Mouse (Mus musculus) gastrocnemius, postnatal 14 days (tissue): ENCODE results near the gene Gm9922. TPM values are rescaled to one million over a fixed set of nuclear protein-coding genes. Genes with fewer than 3 reads are reported as not detected.

Experiments
- DNase-seq: peaks from one replicate; pipeline ENCODE4 v3.0.0; 2021; ENCODE audit warnings: mixed read lengths
- intact Hi-C: fragments of 180-260 bp; cut with DNase I; formaldehyde crosslinking; loops from one replicate; pipeline ENCODE4 v1.15.1; 2025; ENCODE audit warnings: low total_unique reads
- long read RNA-seq, 2 experiments: library from polyadenylated mRNA; stranded (forward); transcript quantifications; one replicate each; pipeline ENCODE4 v2.0.0; 2021
- total RNA-seq, 2 experiments: library from RNA; stranded (reverse); gene quantifications; 2 replicates each; pipeline ENCODE4 v1.2.3; 2021

Gene Gm9922
- not detected for total RNA-seq
- long read RNA-seq, experiment 1, result 0 reads
- long read RNA-seq, experiment 2, result 0 reads

DNA sequence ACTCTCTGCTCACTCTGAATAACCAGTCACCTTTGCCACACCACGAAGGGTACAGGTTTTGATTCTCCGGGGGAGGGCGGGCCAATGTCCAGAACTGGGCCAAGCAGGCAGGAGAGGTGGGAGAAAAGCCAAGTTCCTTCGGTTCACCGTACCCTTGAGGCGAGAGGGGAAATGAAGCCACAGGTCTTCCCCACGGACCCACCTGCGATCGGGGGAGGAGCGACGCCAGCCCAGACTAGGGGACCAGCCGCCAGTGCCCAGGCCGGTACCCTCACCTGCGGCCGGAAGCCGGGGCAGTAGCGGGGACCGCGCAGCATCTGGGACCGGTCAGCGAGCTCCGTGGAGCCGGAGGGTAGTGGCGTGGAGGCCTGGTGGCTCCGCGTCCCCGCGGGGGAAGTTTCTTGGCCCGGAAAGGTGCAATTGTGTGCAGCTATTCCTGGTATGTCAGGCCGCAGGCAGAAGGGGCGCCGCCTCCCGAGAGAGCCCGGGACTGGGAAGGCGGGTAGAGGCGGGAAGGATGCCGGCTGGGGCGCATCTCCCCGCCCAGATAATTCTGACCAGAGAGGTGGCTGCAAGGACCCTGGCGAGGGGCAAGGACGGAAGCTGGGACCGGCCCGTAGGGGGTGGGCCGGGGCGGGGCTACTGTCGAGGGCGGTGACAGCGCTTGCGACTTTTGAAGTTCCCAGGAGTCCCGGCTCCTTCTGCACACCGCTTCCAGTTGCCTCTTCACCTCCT is at the start of gene Gm9922, which contains the start of gene Lmo7:
Gm9922 (minus strand) TSS at position 578 of the 735 bp plus-strand sequence.
Lmo7 (plus strand) TSS at position 721 of the 735 bp plus-strand sequence.
- peak; percentile 63 for DNase-seq
- intact Hi-C loops, result no loop called here

DNA sequence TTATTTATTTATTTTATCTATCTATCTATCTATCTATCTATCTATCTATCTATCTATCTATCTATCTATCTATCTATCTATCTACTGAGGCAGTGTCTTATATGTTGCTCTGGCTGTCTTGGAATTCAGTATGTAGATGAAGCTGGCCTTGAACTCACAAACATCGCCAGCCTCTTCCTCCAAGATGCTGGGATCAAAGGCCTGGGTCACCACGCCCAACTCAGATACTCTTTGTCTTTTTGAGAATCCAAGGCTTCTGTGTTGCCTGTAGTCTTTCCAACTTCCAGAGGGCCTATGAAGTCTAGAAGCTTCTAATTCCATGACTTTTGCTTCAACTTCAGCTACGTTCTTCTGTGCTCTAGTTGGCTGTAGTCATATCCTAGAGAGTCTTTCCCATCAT is 48.8 kb upstream of the Gm9922 start:
- no peak for DNase-seq
- intact Hi-C loops, result no loop called here

- DNase-seq, result no peak
- intact Hi-C loops, result no loop called here
Measured at GRCm38 (mm10) chr14:101777129-101777493, 47.5 kb upstream of the Gm9922 start.

DNA sequence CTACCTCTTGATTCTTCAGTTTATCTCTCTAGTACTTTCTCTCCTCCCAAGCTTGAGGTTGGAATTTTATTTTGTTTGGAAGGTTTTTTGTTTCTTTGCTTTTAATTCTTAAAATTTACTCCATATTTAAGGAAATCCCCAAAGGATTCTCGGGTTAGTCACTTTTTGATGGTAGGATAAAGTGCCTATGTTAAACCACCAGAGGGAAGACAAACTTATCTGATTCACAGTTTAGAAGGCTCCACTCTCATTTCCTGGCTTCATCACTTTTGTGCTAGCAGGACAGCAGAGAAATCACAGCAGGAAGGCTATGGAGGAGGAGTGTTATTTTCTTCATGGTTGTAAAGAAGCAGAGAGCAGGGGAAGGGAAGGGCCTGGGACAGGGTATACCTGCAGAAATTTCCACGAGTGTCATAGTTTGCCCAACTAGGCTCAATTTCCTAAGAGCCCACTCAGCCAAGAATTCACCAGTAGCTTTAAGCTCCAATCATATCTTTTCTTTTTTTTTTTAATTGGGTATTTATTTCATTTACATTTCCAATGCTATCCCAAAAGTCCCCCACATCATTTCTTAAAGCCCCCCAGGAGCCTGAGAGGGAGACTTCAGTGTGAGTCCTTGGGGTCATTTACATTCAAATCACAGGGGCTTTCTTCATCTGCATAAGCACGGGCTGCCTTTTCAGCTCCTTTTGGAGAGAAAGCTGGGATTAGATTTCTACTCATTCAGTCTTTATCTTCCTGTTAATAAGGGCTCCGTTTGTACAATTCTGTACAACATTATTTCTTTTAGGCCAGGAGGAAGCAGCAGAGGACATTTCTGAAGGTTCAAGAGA is 46.9 kb upstream of the Gm9922 start:
- intact Hi-C loops, result no loop called here
- no peak for DNase-seq

DNA sequence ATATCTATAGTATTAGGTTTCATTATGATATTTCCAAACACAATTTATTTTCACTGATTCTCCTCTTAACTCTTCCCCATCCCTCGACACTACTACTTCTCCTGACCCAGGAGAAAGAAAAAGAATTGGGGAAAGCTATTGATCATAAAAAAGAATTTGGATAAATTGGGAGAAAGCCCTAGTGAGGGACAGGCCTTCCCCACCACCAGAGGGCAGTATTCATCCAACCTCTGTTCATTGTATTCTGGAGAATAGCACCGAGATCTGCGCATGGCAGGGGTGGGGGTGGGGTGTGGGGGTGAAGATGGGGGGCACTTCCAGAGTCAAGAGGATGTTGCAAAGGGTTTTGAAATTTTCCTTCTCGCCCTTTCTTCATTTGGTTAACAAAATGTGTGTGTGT is 45.0 kb upstream of the Gm9922 start:
- DNase-seq, result peak; percentile 8
- intact Hi-C loops, result no loop called here

DNA sequence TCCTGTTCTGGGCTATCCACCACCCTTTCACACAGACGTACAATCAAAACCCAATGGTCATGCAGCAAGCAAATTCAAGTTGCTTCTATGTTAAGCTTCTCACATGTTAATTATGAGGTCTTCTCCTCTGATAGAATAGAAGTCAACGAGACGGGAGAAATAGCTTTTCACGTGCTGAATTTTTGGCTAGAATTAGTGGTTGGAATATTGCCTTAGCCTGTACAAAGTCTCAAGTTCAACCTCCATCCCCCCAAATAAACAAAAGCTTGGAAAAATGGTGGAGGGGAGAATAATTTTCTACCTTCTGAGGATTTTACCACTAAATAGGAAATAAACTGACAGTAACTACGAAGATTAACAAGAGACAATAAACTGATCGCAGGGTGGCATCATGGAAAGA is 42.1 kb upstream of the Gm9922 start:
- intact Hi-C loops, result no loop called here
- no peak for DNase-seq

- no peak for DNase-seq
- intact Hi-C loops, result no loop called here
Measured at GRCm38 (mm10) chr14:101771336-101771735, 41.7 kb upstream of the Gm9922 start.

GRCm38 (mm10) chr14:101763762-101764295 is 34.2 kb upstream of the Gm9922 start:
- DNase-seq, result no peak
- intact Hi-C loops, result no loop called here

GRCm38 (mm10) chr14:101762267-101762666 is 32.7 kb upstream of the Gm9922 start:
- intact Hi-C loops, result no loop called here
- DNase-seq, result no peak

DNA sequence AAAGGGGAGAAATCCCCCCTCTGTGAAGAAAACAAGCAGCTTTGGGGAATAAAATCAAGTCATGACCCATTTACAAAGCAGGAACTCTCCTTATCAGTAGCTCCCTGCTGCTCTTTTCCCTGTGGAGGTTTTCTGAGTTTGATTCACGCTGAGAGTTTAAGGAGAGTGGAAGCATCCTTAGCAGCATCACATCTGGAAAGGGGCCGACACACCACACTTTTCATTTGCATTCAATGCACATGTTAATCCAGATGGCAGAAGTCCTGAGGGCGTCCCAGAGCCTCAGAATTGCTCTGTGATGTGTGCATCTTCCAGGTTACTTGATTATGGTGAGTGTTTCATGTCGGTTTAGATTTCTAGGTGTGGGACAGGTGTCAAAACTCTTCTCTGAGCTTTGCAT is 25.8 kb upstream of the Gm9922 start:
- no peak for DNase-seq
- intact Hi-C loops, result no loop called here

GRCm38 (mm10) chr14:101750910-101751309 is 21.3 kb upstream of the Gm9922 start:
- intact Hi-C loops, result no loop called here
- no peak for DNase-seq

- intact Hi-C loops, result no loop called here
- no peak for DNase-seq
Measured at GRCm38 (mm10) chr14:101748436-101748835, 18.8 kb upstream of the Gm9922 start.

GRCm38 (mm10) chr14:101747811-101748210 is 18.2 kb upstream of the Gm9922 start:
- DNase-seq, result no peak

DNA sequence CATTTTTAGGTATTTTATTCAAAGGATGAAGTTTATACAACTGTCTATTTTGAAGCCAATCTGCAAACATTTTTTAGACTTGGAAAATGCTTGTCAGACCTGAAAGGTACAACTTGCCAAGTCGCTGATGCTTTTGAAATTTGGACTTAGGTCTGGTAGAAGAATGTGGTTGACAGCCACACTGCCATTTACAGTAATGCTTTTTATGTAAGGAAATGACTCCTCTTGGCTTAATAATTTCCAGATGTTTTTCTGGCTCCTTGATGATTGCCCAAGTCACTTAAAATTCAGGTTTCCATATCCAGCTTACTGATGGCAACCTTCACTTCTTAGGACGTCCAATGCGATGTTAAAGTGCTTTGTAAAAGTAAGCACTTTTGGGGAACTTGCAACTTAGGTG is 17.0 kb upstream of the Gm9922 start:
- no peak for DNase-seq
- intact Hi-C loops, result no loop called here

More at GRCm38 (mm10) chr14:101747811-101748210, 18.2 kb upstream of the Gm9922 start:
- intact Hi-C loops, result no loop called here

GRCm38 (mm10) chr14:101737501-101737900 is 7.9 kb upstream of the Gm9922 start:
- intact Hi-C loops, result no loop called here
- no peak for DNase-seq

DNA sequence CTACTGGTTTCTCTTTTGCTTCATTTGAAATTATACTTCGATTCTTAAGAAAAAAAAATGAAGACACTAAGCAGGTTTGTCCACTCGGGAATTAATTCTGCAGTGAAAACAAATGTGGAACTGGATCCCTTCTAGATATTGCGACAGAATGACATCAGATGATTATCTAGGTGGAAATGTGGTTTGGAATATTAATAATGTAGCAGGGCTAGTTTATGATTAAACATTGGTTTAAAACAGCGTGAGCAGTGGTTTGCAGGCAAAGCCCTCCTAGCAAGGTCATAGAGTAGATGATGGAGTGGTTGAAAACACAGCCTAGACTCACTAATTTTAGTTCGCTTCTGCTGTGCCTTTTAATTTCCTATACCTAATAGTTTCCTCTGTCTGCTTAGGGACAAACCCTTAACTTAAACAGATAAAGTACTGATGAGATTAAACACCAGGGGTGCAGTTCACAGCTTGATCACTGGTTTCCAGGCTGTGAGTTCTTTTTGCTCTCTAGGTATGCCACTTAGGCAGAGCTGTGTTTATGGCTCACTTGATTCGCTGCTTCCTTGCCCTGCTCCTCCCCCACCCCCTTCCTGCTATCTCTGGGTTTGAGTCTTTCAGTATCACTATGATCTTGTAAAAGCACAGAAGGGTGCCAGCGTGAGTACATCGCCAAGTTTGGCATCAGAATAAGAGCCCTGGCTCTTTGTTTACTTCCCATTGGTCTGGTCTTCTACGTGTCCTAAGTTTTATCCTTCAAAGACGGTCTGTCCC is 4.1 kb upstream of the Gm9922 start:
- no peak for DNase-seq
- intact Hi-C loops, result no loop called here

DNA sequence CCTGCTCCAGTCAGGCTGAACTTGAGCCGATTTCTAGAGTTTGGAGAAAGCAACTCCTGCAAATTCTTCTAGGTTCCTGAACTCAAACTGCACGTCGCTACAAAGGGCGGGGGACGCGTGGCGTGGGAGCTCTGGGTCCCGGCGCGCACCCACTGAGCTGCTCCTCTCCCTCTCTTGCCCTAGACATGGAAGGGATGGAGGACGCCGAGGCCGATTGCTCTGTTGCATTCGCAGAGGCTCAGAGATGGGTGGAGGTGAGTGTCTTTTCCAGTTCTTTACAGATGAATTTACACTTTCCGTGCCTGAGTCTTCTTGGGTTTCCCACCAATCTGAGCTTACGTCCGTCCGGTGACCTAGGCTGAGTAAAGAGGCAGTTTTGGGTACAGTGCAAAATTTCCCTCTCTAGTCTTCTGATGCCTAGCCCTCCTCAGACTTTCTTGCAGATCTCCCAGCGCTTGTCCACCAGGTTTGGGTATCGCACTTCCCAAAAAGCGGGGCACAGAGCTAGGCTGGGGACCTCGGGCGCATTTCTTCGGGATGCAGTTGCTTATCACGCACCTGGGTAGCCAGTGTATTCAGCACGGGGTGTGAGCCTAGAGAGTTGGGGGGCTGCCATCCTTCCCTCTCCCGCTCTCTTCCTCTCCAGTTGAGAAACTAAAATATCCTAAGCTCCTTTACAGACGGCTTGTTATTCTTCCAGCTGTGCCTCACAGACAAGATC is 518 bp upstream of the Gm9922 start:
- intact Hi-C loops, result no loop called here
- no peak for DNase-seq

- no peak for DNase-seq
- intact Hi-C loops, result no loop called here
Measured at GRCm38 (mm10) chr14:101714414-101714813, 15.2 kb downstream of the Gm9922 start.

- intact Hi-C loops, result no loop called here
- DNase-seq, result no peak
Measured at GRCm38 (mm10) chr14:101707088-101707487, 22.5 kb downstream of the Gm9922 start.
